ENCODE assay signal across 39 mouse cellular contexts in genomic region chr13:19674025-19674424, GRCm38 (mm10). TPM values are rescaled to one million over a fixed set of nuclear protein-coding genes. Genes with fewer than 3 reads are reported as not detected.
"Had no signal": no experiment of that assay in that cellular context is flagged by ENCODE, and none has a peak within 500 bp of the region (broad histone marks: within the 10 kb centered on the region; RNA-seq: fewer than 3 reads in every experiment).

No protein-coding gene starts in this region.

- H3K27ac ChIP-seq: heart, embryonic 13.5 days; heart, embryonic 15.5 days; hindbrain, embryonic 10.5 days; hindbrain, embryonic 12.5 days; hindbrain, embryonic 13.5 days; hindbrain, embryonic 14.5 days; hindbrain, embryonic 15.5 days; hindbrain, postnatal 0 days; intestine, embryonic 15.5 days; kidney, embryonic 15.5 days; kidney, postnatal 0 days; layer of hippocampus, adult 2 months; left cerebral cortex, adult 2 months had no signal

- DNase-seq: heart, postnatal 10 days; heart, postnatal 14 days; heart, postnatal 36 days; heart, postnatal 4 days; kidney, adult 11 months; kidney, adult 18-20 months; kidney, adult 2 months; kidney, adult 8-10 months; kidney, adult 9 months; kidney, postnatal 10 days; kidney, postnatal 14 days; kidney, postnatal 25 days; kidney, postnatal 36 days; kidney, postnatal 4 days; layer of hippocampus, adult 9-11 months; layer of hippocampus, postnatal 36 days had no signal

- H3K4me1 ChIP-seq: heart, embryonic 12.5 days; heart, embryonic 13.5 days; heart, embryonic 15.5 days; hindbrain, embryonic 10.5 days; hindbrain, embryonic 12.5 days; hindbrain, embryonic 13.5 days; hindbrain, embryonic 15.5 days; intestine, embryonic 15.5 days; kidney, embryonic 15.5 days had no signal

- H3K9ac ChIP-seq: heart, embryonic 12.5 days; heart, embryonic 13.5 days; heart, embryonic 15.5 days; hindbrain, embryonic 12.5 days; hindbrain, embryonic 13.5 days; hindbrain, embryonic 14.5 days; hindbrain, embryonic 15.5 days; intestine, embryonic 15.5 days; kidney, embryonic 15.5 days had no signal

- H3K36me3 ChIP-seq: heart, embryonic 12.5 days; heart, embryonic 13.5 days; heart, embryonic 15.5 days; hindbrain, embryonic 10.5 days; hindbrain, embryonic 12.5 days; hindbrain, embryonic 13.5 days; hindbrain, embryonic 15.5 days; intestine, embryonic 15.5 days; kidney, embryonic 15.5 days had no signal

- H3K4me2 ChIP-seq: heart, embryonic 12.5 days; heart, embryonic 13.5 days; heart, embryonic 15.5 days; hindbrain, embryonic 12.5 days; hindbrain, embryonic 13.5 days; hindbrain, embryonic 14.5 days; hindbrain, embryonic 15.5 days; intestine, embryonic 15.5 days; kidney, embryonic 15.5 days had no signal

- H3K27me3 ChIP-seq: heart, embryonic 12.5 days; heart, embryonic 13.5 days; heart, embryonic 15.5 days; hindbrain, embryonic 12.5 days; hindbrain, embryonic 13.5 days; hindbrain, embryonic 15.5 days; intestine, embryonic 15.5 days; kidney, embryonic 15.5 days had no signal

- H3K9me3 ChIP-seq: heart, embryonic 12.5 days; heart, embryonic 13.5 days; heart, embryonic 15.5 days; hindbrain, embryonic 10.5 days; hindbrain, embryonic 12.5 days; hindbrain, embryonic 13.5 days; hindbrain, embryonic 15.5 days; intestine, embryonic 15.5 days; kidney, embryonic 15.5 days had no signal

- H3K4me3 ChIP-seq: heart, embryonic 12.5 days; heart, embryonic 13.5 days; heart, embryonic 15.5 days; hindbrain, embryonic 10.5 days; hindbrain, embryonic 12.5 days; hindbrain, embryonic 13.5 days; hindbrain, embryonic 15.5 days; intestine, embryonic 15.5 days; kidney, embryonic 15.5 days; layer of hippocampus, adult 2 months; left cerebral cortex, adult 2 months had no signal

- ATAC-seq: hindbrain, embryonic 16.5 days; hindbrain, postnatal 0 days; inflammation-experienced regulatory T-cells, adult 6 months; intestine, embryonic 15.5 days; intestine, embryonic 16.5 days; intestine, postnatal 0 days had no signal

RNA-seq across cellular contexts. Expression of gene Nme8, which starts 23.6 kb away (rescaled TPM):
- polyA plus RNA-seq: heart, embryonic 12.5 days; hindbrain, embryonic 10.5 days; hindbrain, embryonic 11.5 days; hindbrain, embryonic 12.5 days; hindbrain, embryonic 13.5 days; inflammation-experienced regulatory T-cells, adult 6 months; intestine, embryonic 14.5 days; intestine, embryonic 15.5 days; intestine, embryonic 16.5 days; intestine, postnatal 0 days; kidney, adult 2 months; kidney, embryonic 14.5 days; kidney, embryonic 15.5 days; kidney, embryonic 16.5 days; kidney, postnatal 0 days; large intestine, adult 2 months had no signal

RNA-seq across cellular contexts. Expression of gene Sfrp4, which starts 51.1 kb away (rescaled TPM):
- polyA plus RNA-seq: inflammation-experienced regulatory T-cells, adult 6 months had no signal
